Mouse (Mus musculus): Measurements from ENCODE around the gene Ptprg. TPM values are rescaled to one million over a fixed set of nuclear protein-coding genes. Genes with fewer than 3 reads are reported as not detected.

Gene Ptprg
- polyA plus RNA-seq, 1 experiment from 2014 or later: 32.8 TPM

GRCm38 (mm10) chr14:12065001-12065400 is 511.7 kb downstream of the Ptprg start:
- H3K9ac ChIP-seq: no peak overlapping the region
- H3K9me3 ChIP-seq (replicated peaks): no peaks in the 10 kb centered on the region
- WGBS: 52% methylated on average over 1 of the region's 1 CpGs
- H3K4me1 ChIP-seq: no peaks in the 10 kb centered on the region
- no peaks in the 10 kb centered on the region for H3K36me3 ChIP-seq (ENCODE audit: poor library complexity, severe bottlenecking)
- H3K4me2 ChIP-seq: no peak overlapping the region
- no peak for ATAC-seq
- no peaks in the 10 kb centered on the region for H3K27me3 ChIP-seq
- H3K4me3 ChIP-seq: no peak overlapping the region
- no peak overlapping the region for H3K27ac ChIP-seq

- no peak overlapping the region for H3K9ac ChIP-seq
- no peak overlapping the region for H3K27ac ChIP-seq
- no peaks in the 10 kb centered on the region for H3K9me3 ChIP-seq (replicated peaks)
- no peaks in the 10 kb centered on the region for H3K27me3 ChIP-seq
- no peaks in the 10 kb centered on the region for H3K36me3 ChIP-seq (ENCODE audit: poor library complexity, severe bottlenecking)
- H3K4me1 ChIP-seq: no peaks in the 10 kb centered on the region
- H3K4me3 ChIP-seq: no peak overlapping the region
- ATAC-seq: no peak
- H3K4me2 ChIP-seq: no peak overlapping the region
- WGBS: 95% methylated on average over 2 of the region's 2 CpGs
Measured at GRCm38 (mm10) chr14:12065736-12066135, 512.4 kb downstream of the Ptprg start.

GRCm38 (mm10) chr14:12069707-12070106 is 516.4 kb downstream of the Ptprg start:
- H3K27ac ChIP-seq: no peak overlapping the region
- no peaks in the 10 kb centered on the region for H3K36me3 ChIP-seq (ENCODE audit: poor library complexity, severe bottlenecking)
- no peak overlapping the region for H3K4me3 ChIP-seq
- H3K4me1 ChIP-seq: no peaks in the 10 kb centered on the region
- H3K9ac ChIP-seq: no peak overlapping the region
- no peaks in the 10 kb centered on the region for H3K27me3 ChIP-seq
- ATAC-seq: no peak
- 84% methylated on average over 12 of the region's 12 CpGs for WGBS
- H3K4me2 ChIP-seq: no peak overlapping the region
- H3K9me3 ChIP-seq (replicated peaks): no peaks in the 10 kb centered on the region

GRCm38 (mm10) chr14:12070361-12070760 is 517.0 kb downstream of the Ptprg start:
- 73% methylated on average over 1 of the region's 1 CpGs for WGBS

GRCm38 (mm10) chr14:12070856-12071465 is 517.6 kb downstream of the Ptprg start:
- Histone ChIP-seq H3K4me3 (no peak overlapping the region), H3K27me3 (no peaks in the 10 kb centered on the region), H3K9ac (no peak overlapping the region), H3K9me3 (replicated peaks) (no peaks in the 10 kb centered on the region), H3K4me2 (no peak overlapping the region), H3K27ac (no peak overlapping the region), H3K4me1 (no peaks in the 10 kb centered on the region), H3K36me3 (ENCODE audit: poor library complexity, severe bottlenecking) (no peaks in the 10 kb centered on the region)
- ATAC-seq: no peak
- 61% methylated on average over 7 of the region's 7 CpGs for WGBS

More at GRCm38 (mm10) chr14:12070361-12070760, 517.0 kb downstream of the Ptprg start:
- no peak for ATAC-seq
- Histone ChIP-seq H3K9me3 (replicated peaks) (no peaks in the 10 kb centered on the region), H3K36me3 (ENCODE audit: poor library complexity, severe bottlenecking) (no peaks in the 10 kb centered on the region), H3K4me2 (no peak overlapping the region), H3K4me1 (no peaks in the 10 kb centered on the region), H3K27ac (no peak overlapping the region), H3K4me3 (no peak overlapping the region), H3K27me3 (no peaks in the 10 kb centered on the region), H3K9ac (no peak overlapping the region)

GRCm38 (mm10) chr14:12072026-12072861 is 518.9 kb downstream of the Ptprg start:
- no peak for ATAC-seq
- H3K36me3 ChIP-seq (ENCODE audit: poor library complexity, severe bottlenecking): no peaks in the 10 kb centered on the region
- H3K9ac ChIP-seq: no peak overlapping the region
- no peak overlapping the region for H3K4me3 ChIP-seq
- H3K27ac ChIP-seq: no peak overlapping the region
- H3K9me3 ChIP-seq (replicated peaks): no peaks in the 10 kb centered on the region
- no peak overlapping the region for H3K4me2 ChIP-seq
- 88% methylated on average over 7 of the region's 7 CpGs for WGBS
- H3K27me3 ChIP-seq: no peaks in the 10 kb centered on the region
- no peaks in the 10 kb centered on the region for H3K4me1 ChIP-seq

- ATAC-seq: no peak
- H3K4me1 ChIP-seq: no peaks in the 10 kb centered on the region
- H3K36me3 ChIP-seq (ENCODE audit: poor library complexity, severe bottlenecking): no peaks in the 10 kb centered on the region
- no peak overlapping the region for H3K27ac ChIP-seq
- H3K9me3 ChIP-seq (replicated peaks): no peaks in the 10 kb centered on the region
- no peak overlapping the region for H3K9ac ChIP-seq
- no peaks in the 10 kb centered on the region for H3K27me3 ChIP-seq
- WGBS: 79% methylated on average over 2 of the region's 2 CpGs
- no peak overlapping the region for H3K4me3 ChIP-seq
- no peak overlapping the region for H3K4me2 ChIP-seq
Measured at GRCm38 (mm10) chr14:12073408-12074107, 520.2 kb downstream of the Ptprg start.

GRCm38 (mm10) chr14:12077193-12077592 is 523.9 kb downstream of the Ptprg start:
- H3K36me3 ChIP-seq (ENCODE audit: poor library complexity, severe bottlenecking): no peaks in the 10 kb centered on the region
- H3K27me3 ChIP-seq: no peaks in the 10 kb centered on the region
- H3K4me3 ChIP-seq: no peak overlapping the region
- no peak overlapping the region for H3K27ac ChIP-seq
- H3K9ac ChIP-seq: no peak overlapping the region
- H3K9me3 ChIP-seq (replicated peaks): no peaks in the 10 kb centered on the region
- H3K4me2 ChIP-seq: no peak overlapping the region
- 89% methylated on average over 7 of the region's 7 CpGs for WGBS
- ATAC-seq: no peak
- H3K4me1 ChIP-seq: peaks cover 15% of the 10 kb centered on the region

GRCm38 (mm10) chr14:12079250-12079649 is 525.9 kb downstream of the Ptprg start:
- WGBS: 66% methylated on average over 6 of the region's 6 CpGs
- no peaks in the 10 kb centered on the region for H3K36me3 ChIP-seq (ENCODE audit: poor library complexity, severe bottlenecking)
- no peaks in the 10 kb centered on the region for H3K27me3 ChIP-seq
- no peak overlapping the region for H3K4me3 ChIP-seq
- H3K9ac ChIP-seq: no peak overlapping the region
- no peaks in the 10 kb centered on the region for H3K9me3 ChIP-seq (replicated peaks)
- H3K4me1 ChIP-seq: peaks cover 22% of the 10 kb centered on the region
- no peak overlapping the region for H3K4me2 ChIP-seq
- H3K27ac ChIP-seq: no peak overlapping the region
- ATAC-seq: no peak

GRCm38 (mm10) chr14:12079833-12080401 is 526.6 kb downstream of the Ptprg start:
- no peak overlapping the region for H3K4me2 ChIP-seq
- 5% methylated on average over 4 of the region's 4 CpGs for WGBS
- H3K36me3 ChIP-seq (ENCODE audit: poor library complexity, severe bottlenecking): no peaks in the 10 kb centered on the region
- H3K4me1 ChIP-seq: peaks cover 26% of the 10 kb centered on the region
- no peak overlapping the region for H3K4me3 ChIP-seq
- no peak overlapping the region for H3K9ac ChIP-seq
- H3K27ac ChIP-seq: no peak overlapping the region
- ATAC-seq: no peak; the same call in 1 of the 2 replicates
- H3K27me3 ChIP-seq: no peaks in the 10 kb centered on the region
- no peaks in the 10 kb centered on the region for H3K9me3 ChIP-seq (replicated peaks)

- H3K27me3 ChIP-seq: no peaks in the 10 kb centered on the region
- no peaks in the 10 kb centered on the region for H3K36me3 ChIP-seq (ENCODE audit: poor library complexity, severe bottlenecking)
- H3K4me3 ChIP-seq: no peak overlapping the region
- H3K4me1 ChIP-seq: peaks cover 38% of the 10 kb centered on the region
- H3K4me2 ChIP-seq: no peak overlapping the region
- WGBS: 17% methylated on average over 6 of the region's 6 CpGs
- no peak; the same call in 1 of the 2 replicates for ATAC-seq
- no peak overlapping the region for H3K9ac ChIP-seq
- H3K9me3 ChIP-seq (replicated peaks): no peaks in the 10 kb centered on the region
- no peak overlapping the region for H3K27ac ChIP-seq
Measured at GRCm38 (mm10) chr14:12082131-12082921, 529.0 kb downstream of the Ptprg start.
